Mouse (Mus musculus) E14TG2a.4 (cell line): ENCODE measurements around the gene Gm11549.

Source experiments
- CTCF ChIP-seq: conservative IDR thresholded peaks from 2 replicates; pipeline ENCODE4 v1.5.1; 2014; ENCODE audit warnings: low read length
- NANOG ChIP-seq: IDR thresholded peaks from 2 replicates; pipeline ENCODE4 v1.6.1; 2014; ENCODE audit warnings: borderline replicate concordance, low read length, mixed read lengths
- POU5F1 ChIP-seq: IDR thresholded peaks from 2 replicates; pipeline ENCODE4 v1.6.1; 2014; ENCODE audit warnings: low read length, borderline replicate concordance

DNA sequence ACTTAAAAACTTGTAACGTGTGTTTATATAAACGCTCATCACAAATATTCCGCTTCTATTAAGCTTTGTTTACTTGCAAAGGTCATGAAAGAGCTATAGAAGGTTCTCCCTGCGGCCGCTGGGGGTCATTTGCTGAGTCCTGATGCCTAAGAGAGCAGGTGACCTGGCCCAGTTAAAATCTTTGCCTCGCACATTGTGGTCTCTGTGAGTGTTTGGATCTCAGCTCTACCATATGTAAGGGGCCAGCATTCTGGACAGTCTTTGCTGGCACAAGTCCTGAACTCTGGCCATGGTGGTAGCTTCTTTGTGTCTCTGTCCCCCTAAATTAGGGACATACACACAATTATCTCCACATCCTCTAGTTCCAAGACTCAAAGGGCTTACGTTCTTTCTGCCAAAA, 11.1 kb upstream of the Gm11549 start:
- no peak for TF ChIP-seq CTCF
- no peak for TF ChIP-seq POU5F1
- no peak for TF ChIP-seq NANOG
